Mouse (Mus musculus) thymus, adult 2 months (tissue): Measurements from ENCODE around the gene Atp8b4. TPM values are rescaled to one million over a fixed set of nuclear protein-coding genes. Genes with fewer than 3 reads are reported as not detected.

Experiments
- DNase-seq: peaks from one replicate; pipeline ENCODE4 v3.0.0; 2021
- H3K27ac ChIP-seq: fragments of 200-500 bp; 2 replicates; pipeline ENCODE4 v1.5.1; 2012; ENCODE audit warnings: low read length, control low read depth; ENCODE audit not compliant: control insufficient read depth, insufficient read depth
- H3K27me3 ChIP-seq: fragments of 200-500 bp; 2 replicates; pipeline ENCODE4 v1.6.1; 2012; ENCODE audit warnings: mild to moderate bottlenecking, low read length, moderate library complexity, mixed read lengths; ENCODE audit not compliant: control insufficient read depth, insufficient read depth
- H3K36me3 ChIP-seq: fragments of 200-500 bp; 2 replicates; pipeline ENCODE4 v1.6.1; 2012; ENCODE audit warnings: mild to moderate bottlenecking, low read length, moderate library complexity; ENCODE audit not compliant: control insufficient read depth, insufficient read depth
- H3K4me1 ChIP-seq: fragments of 200-500 bp; replicated peaks from 2 replicates; pipeline ENCODE4 v1.6.1; 2012; ENCODE audit warnings: low read length; ENCODE audit not compliant: control insufficient read depth, insufficient read depth
- H3K4me3 ChIP-seq: fragments of 200-500 bp; 2 replicates; pipeline ENCODE4 v1.5.1; 2012; ENCODE audit warnings: mild to moderate bottlenecking, low read length, control low read depth, moderate library complexity; ENCODE audit not compliant: control insufficient read depth, insufficient read depth
- CTCF ChIP-seq: fragments of 200-500 bp; IDR thresholded peaks from 2 replicates; pipeline ENCODE4 v1.5.1; 2012; ENCODE audit warnings: mild to moderate bottlenecking, control low read depth, low read length, moderate library complexity, borderline replicate concordance; ENCODE audit not compliant: control insufficient read depth, poor library complexity, insufficient read depth; ENCODE audit errors: extremely low read depth
- POLR2A ChIP-seq: fragments of 200-500 bp; IDR thresholded peaks from 2 replicates; pipeline ENCODE4 v1.6.1; 2012; ENCODE audit warnings: mild to moderate bottlenecking, low read length, control low read depth, moderate library complexity; ENCODE audit not compliant: control insufficient read depth, poor library complexity, insufficient read depth; ENCODE audit errors: extremely low read depth
- WGBS: fragments of 180-500 bp; shearing (Covaris S2); methylation state at CpG from one replicate; pipeline ENCODE4 v1.1.7; 2018; 5-methylcytosine and 5-hydroxymethylcytosine counted together
- polyA plus RNA-seq: library from polyadenylated mRNA; depleted of rRNA; stranded (reverse); fragments of >200 nt; gene quantifications from 2 replicates; pipeline ENCODE4 v1.2.3, GENCODE M21; 2012

Atp8b4 gene
- polyA plus RNA-seq, 1 experiment: 4.7 TPM

DNA sequence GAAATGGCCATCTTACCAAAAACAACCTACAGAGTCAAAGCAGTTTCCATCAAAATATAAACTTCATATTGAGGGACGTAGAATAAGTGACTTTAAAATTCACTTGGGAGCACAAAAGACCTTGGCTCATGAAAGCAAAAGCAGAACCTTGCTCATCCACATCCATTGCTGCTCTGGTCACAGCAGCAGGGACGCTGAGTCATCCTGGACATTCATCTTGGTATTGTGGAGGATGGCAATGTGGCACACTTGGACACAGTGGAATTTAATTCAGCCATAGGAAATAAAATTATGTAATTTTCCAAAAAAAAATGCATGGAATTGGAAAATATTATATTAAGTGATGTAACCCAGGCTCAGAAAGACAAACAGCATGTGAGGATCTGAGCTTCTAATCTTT lies 184.1 kb downstream of the Atp8b4 start:
- TF ChIP-seq POLR2A (no peak), CTCF (no peak)
- H3K36me3 ChIP-seq: no peaks in the 10 kb centered on the region
- no peaks in the 10 kb centered on the region for H3K4me1 ChIP-seq
- no peak overlapping the region for H3K27ac ChIP-seq
- no peaks in the 10 kb centered on the region for H3K27me3 ChIP-seq
- no peak for DNase-seq
- no peak overlapping the region for H3K4me3 ChIP-seq
- 91% methylated on average over 2 of the region's 2 CpGs for WGBS

DNA sequence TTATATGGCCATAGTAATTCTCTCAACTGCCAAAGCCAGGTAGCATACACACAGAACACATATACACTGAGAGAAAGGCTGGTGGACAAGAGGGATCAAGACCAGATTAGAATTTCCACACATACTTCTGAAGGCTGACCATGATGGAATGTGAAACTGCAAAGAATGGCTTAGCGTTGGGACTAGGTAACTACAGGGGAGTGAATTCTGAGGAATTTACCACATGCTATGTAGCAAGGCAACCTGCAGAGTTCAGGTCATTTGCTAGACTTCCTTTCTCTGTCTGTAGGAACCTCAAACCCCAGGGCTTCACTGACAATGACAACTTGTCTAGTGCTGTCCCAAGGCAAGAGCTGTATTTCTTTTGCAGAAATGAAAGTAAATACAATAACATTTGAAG lies 189.4 kb downstream of the Atp8b4 start:
- Histone ChIP-seq H3K27me3 (no peaks in the 10 kb centered on the region), H3K4me3 (no peak overlapping the region), H3K36me3 (no peaks in the 10 kb centered on the region), H3K4me1 (no peaks in the 10 kb centered on the region), H3K27ac (no peak overlapping the region)
- TF ChIP-seq POLR2A: no peak
- TF ChIP-seq CTCF: no peak
- WGBS: 83% methylated on average over 1 of the region's 1 CpGs
- DNase-seq: no peak

DNA sequence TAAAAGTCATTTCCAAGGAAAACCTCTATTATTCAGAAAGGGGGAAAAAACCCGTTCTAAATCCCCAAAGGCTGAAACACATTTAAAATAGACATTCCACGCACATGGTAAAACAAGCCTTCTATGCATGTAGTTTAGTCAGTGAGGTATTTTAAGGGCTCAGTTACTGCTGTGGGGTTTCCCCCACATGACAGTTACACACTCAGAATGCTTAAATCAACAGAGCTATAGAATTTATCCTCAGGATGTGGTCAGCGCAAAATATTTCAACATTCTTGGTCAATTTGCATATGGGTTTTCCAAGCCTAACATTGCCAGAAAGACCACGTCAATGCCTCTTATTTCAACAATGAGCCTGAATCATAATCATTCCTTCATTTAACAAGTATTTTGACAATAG lies 190.5 kb downstream of the Atp8b4 start:
- no peak for DNase-seq
- Histone ChIP-seq H3K27me3 (no peaks in the 10 kb centered on the region), H3K27ac (no peak overlapping the region), H3K4me1 (no peaks in the 10 kb centered on the region), H3K4me3 (no peak overlapping the region), H3K36me3 (no peaks in the 10 kb centered on the region)
- TF ChIP-seq POLR2A (no peak), CTCF (no peak)
- WGBS: 67% methylated on average over 4 of the region's 4 CpGs

DNA sequence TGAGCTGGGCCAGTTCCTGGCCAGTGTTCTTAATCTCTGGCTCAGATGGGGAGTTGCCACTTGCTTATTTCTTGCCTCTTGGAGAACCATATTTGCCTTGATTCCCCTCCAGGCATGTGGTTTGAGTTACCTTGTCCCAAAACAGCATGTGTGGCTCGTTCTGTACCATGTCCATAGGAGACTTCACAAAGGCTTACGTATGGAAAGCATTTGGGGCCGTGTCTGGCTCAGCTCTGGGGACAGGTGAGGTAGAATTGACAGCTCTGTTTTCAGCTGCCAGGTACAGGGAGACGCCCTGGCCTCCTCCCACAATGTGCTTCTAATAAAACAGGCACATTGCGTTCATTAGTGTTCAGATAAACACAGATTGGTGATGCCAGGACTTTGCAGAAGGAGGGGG lies 195.9 kb downstream of the Atp8b4 start:
- no peak overlapping the region for H3K27ac ChIP-seq
- DNase-seq: no peak
- no peak for TF ChIP-seq POLR2A
- TF ChIP-seq CTCF: no peak
- WGBS: 94% methylated on average over 5 of the region's 5 CpGs
- no peak overlapping the region for H3K4me3 ChIP-seq
- no peaks in the 10 kb centered on the region for H3K36me3 ChIP-seq
- no peaks in the 10 kb centered on the region for H3K4me1 ChIP-seq
- no peaks in the 10 kb centered on the region for H3K27me3 ChIP-seq

DNA sequence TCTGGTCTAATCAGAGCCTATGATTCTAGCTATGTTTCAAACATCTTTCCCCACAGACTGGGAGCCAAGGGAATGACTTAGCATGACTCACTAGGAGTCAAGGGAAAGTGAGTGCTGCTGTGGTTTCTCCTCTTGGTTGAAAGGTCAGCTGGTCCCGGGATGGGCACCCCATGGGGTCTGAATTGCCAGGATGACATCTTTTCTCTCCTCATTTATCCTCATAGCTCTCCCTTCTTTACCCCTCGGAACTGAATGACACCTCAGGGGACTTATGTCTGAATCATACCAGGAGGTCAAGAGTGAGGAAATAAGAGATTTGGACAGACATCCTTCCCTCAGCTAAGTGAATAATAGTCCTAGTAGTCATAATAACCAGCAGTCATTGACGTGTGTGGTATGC lies 197.2 kb downstream of the Atp8b4 start:
- 72% methylated on average over 3 of the region's 3 CpGs for WGBS
- DNase-seq: no peak
- Histone ChIP-seq H3K36me3 (no peaks in the 10 kb centered on the region), H3K27me3 (no peaks in the 10 kb centered on the region), H3K4me1 (no peaks in the 10 kb centered on the region), H3K4me3 (no peak overlapping the region), H3K27ac (no peak overlapping the region)
- no peak for TF ChIP-seq POLR2A
- TF ChIP-seq CTCF: no peak

DNA sequence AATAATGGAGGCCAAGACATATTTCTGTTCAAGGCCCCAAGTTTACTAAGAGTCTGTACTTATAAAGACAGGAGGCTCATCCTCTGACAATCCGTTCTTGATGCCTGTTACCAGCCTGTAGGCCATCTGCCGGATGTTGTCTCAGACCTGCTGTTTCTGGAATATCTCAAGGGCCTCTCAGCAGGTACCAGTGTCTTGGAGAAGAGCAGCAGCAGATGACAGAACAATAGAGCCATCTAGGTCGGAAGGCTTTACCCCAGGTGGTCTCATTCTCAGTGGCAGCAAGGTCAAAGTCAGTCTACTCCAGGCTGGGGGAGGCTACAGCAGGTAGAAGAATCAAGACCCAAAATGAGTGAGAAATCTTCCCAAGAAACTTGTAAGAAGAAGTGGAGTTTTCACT lies 198.1 kb downstream of the Atp8b4 start:
- Histone ChIP-seq H3K36me3 (no peaks in the 10 kb centered on the region), H3K4me1 (no peaks in the 10 kb centered on the region), H3K27ac (no peak overlapping the region), H3K27me3 (no peaks in the 10 kb centered on the region), H3K4me3 (no peak overlapping the region)
- no peak for TF ChIP-seq CTCF
- no peak for TF ChIP-seq POLR2A
- DNase-seq: no peak
- 92% methylated on average over 3 of the region's 3 CpGs for WGBS

DNA sequence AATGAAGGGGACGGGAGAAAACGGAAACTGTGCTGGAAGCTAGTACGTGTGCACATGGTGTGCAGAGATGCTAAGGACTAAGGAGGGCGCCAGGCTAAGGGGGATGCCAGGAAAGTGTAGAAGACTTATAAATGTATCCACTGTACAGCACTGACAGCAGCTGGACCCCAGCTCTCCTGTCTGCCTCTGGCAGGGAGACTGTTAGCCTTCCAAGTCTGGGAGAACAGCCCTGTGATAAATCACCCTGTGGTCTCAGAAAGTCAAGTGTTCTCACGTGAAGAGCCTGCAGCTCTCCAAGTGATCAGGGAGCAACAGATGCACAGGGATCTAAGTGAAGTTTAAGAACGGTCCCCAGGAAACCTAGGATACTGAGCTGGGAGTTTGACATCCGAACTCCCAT lies 209.8 kb downstream of the Atp8b4 start:
- Histone ChIP-seq H3K27ac (no peak overlapping the region), H3K4me3 (no peak overlapping the region), H3K36me3 (no peaks in the 10 kb centered on the region), H3K27me3 (no peaks in the 10 kb centered on the region), H3K4me1 (no peaks in the 10 kb centered on the region)
- TF ChIP-seq CTCF (no peak), POLR2A (no peak)
- DNase-seq: no peak
- 83% methylated on average over 7 of the region's 7 CpGs for WGBS

DNA sequence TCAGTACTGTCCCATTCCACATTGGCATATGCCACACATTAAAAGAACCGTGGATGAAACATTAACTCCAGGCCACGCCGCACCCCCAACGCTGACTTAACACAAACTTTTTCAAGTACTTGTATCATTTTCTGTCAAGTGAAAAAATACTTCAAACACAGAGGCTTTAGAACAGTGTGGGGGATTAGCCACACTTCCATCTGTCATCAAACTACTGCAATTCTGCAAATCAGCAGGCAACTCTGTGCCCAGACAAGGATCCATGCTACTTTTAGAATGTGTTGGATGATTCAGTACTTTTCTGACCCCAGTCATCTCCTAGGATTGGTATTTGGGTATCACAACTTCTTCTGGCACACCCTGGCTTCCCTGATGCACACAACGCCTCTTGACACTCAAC lies 212.5 kb downstream of the Atp8b4 start:
- WGBS: 95% methylated on average over 5 of the region's 5 CpGs
- H3K36me3 ChIP-seq: no peaks in the 10 kb centered on the region
- H3K4me3 ChIP-seq: no peak overlapping the region
- no peak for DNase-seq
- H3K27me3 ChIP-seq: no peaks in the 10 kb centered on the region
- H3K27ac ChIP-seq: no peak overlapping the region
- no peaks in the 10 kb centered on the region for H3K4me1 ChIP-seq
- TF ChIP-seq CTCF (no peak), POLR2A (no peak)
